Comparison of ENCODE assay signal across 10 mouse cellular contexts in the genomic region with DNA sequence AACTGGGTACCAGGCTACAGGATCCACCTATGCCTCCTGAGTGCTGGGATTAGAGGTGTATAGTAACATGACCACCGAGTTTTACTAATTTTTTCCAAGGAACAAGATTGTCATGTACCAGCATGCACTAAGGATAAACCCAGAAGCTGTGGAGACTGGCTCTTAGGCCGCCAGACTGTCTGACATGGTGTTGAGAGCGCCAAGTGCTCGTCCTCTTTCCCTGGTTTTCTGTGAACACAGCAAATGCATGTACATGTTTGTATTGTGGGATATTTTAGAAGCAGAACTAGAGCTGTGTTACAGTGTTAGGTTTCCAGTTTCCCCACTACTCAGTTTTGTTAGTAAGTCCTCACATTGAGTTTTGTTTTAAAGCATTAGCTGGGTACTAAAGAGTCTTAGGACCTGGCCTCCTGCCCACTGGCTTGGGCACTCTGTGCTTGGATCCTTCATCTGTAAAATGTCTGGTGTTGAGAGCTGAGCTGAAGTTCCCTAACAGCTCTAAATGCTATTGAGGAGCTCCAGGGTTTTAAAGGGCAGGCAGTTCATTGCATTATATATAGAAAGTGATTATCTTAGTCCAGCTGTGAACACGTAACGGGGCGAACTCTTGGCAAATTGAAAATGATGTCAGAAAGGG. TPM values are rescaled to one million over a fixed set of nuclear protein-coding genes. Genes with fewer than 3 reads are reported as not detected.
DNase-seq lines count a peak whose midpoint lies in the region; ATAC-seq and TF ChIP-seq lines count a peak whose summit lies in the region.
"Had no signal": no experiment of that assay in that cellular context is flagged by ENCODE, and none has a peak within 500 bp of the region (broad histone marks: within the 10 kb centered on the region; RNA-seq: fewer than 3 reads in every experiment).

No protein-coding gene starts in this region.

- no peaks in the 10 kb centered on the region for H3K36me3 ChIP-seq in hindbrain, postnatal 0 days (ENCODE audit: insufficient read depth, low read length)
- H3K36me3 ChIP-seq in hindbrain, embryonic 16.5 days (ENCODE audit: control insufficient read depth, insufficient read depth, low read length) = no peaks in the 10 kb centered on the region
- H3K36me3 ChIP-seq in embryonic facial prominence, embryonic 13.5 days = no peaks in the 10 kb centered on the region

- H3K27me3 ChIP-seq in hindbrain, postnatal 0 days (ENCODE audit: insufficient read depth, low read length) = no peaks in the 10 kb centered on the region
- H3K27me3 ChIP-seq in hindbrain, embryonic 16.5 days (replicated peaks; ENCODE audit: control insufficient read depth, insufficient read depth, low read length) = no peaks in the 10 kb centered on the region
- H3K27me3 ChIP-seq in embryonic facial prominence, embryonic 13.5 days = no peaks in the 10 kb centered on the region

- H3K4me3 ChIP-seq in hindbrain, postnatal 0 days (ENCODE audit: low read length) = no peak overlapping the region
- H3K4me3 ChIP-seq in hindbrain, embryonic 16.5 days (ENCODE audit: low read length) = no peak overlapping the region
- no peak overlapping the region for H3K4me3 ChIP-seq in embryonic facial prominence, embryonic 13.5 days

- H3K9ac ChIP-seq in hindbrain, postnatal 0 days (replicated peaks; ENCODE audit: low read length) = no peak overlapping the region
- H3K9ac ChIP-seq in hindbrain, embryonic 16.5 days (ENCODE audit: low read depth, low read length) = no peak overlapping the region
- no peak overlapping the region for H3K9ac ChIP-seq in embryonic facial prominence, embryonic 13.5 days

- no peak overlapping the region for H3K4me2 ChIP-seq in hindbrain, postnatal 0 days (ENCODE audit: low read depth, low read length)
- no peak overlapping the region for H3K4me2 ChIP-seq in hindbrain, embryonic 16.5 days (ENCODE audit: low read length)
- H3K4me2 ChIP-seq in embryonic facial prominence, embryonic 13.5 days = no peak overlapping the region

- DNase-seq in hindbrain, postnatal 0 days (ENCODE audit: low spot score) = peak; percentile 36
- DNase-seq in testis, postnatal 10 days (ENCODE audit: low spot score) = peak; percentile 55
- no peak for DNase-seq in testis, postnatal 14 days (ENCODE audit: low spot score)
- DNase-seq in embryo, embryonic 11 days = no peak
- no peak for DNase-seq in spleen, adult 12 weeks (ENCODE audit: low spot score)
- DNase-seq: lung, postnatal 4 days had no signal

- H3K9me3 ChIP-seq in hindbrain, postnatal 0 days (ENCODE audit: low read length) = no peaks in the 10 kb centered on the region
- no peaks in the 10 kb centered on the region for H3K9me3 ChIP-seq in hindbrain, embryonic 16.5 days (ENCODE audit: control insufficient read depth, low read length)
- H3K9me3 ChIP-seq in embryonic facial prominence, embryonic 13.5 days = no peaks in the 10 kb centered on the region
- H3K9me3 ChIP-seq: G1E had no signal

- 62% methylated on average over 7 of the region's 7 CpGs for WGBS in hindbrain, postnatal 0 days
- WGBS in hindbrain, embryonic 16.5 days = 74% methylated on average over 7 of the region's 7 CpGs
- 73% methylated on average over 7 of the region's 7 CpGs for WGBS in embryonic facial prominence, embryonic 13.5 days

- 0 out of 2 replicates have a peak overlapping the region, but pooled peaks have one; percentile 7 for H3K27ac ChIP-seq in hindbrain, postnatal 0 days
- no peak overlapping the region for H3K27ac ChIP-seq in hindbrain, embryonic 16.5 days (ENCODE audit: low read depth, low read length)
- 0 out of 2 replicates have a peak overlapping the region, but pooled peaks have one; percentile 2 for H3K27ac ChIP-seq in embryonic facial prominence, embryonic 13.5 days

- no peak for TF ChIP-seq CTCF in hindbrain, postnatal 0 days (IDR thresholded peaks at IDR 0.05; ENCODE audit: low read depth)

- ATAC-seq in hindbrain, postnatal 0 days = no peak
- no peak for ATAC-seq in hindbrain, embryonic 16.5 days
- ATAC-seq in embryonic facial prominence, embryonic 13.5 days (ENCODE audit: insufficient number of reproducible peaks, insufficient read depth, low FRiP score, low TSS enrichment, low read depth) = no peak
- ATAC-seq: intestine, postnatal 0 days had no signal

- no peaks in the 10 kb centered on the region for H3K4me1 ChIP-seq in hindbrain, postnatal 0 days (ENCODE audit: insufficient read depth, low read length)
- peaks cover 5% of the 10 kb centered on the region for H3K4me1 ChIP-seq in hindbrain, embryonic 16.5 days (ENCODE audit: control insufficient read depth, insufficient read depth, low read depth, low read length)
- peaks cover 14% of the 10 kb centered on the region for H3K4me1 ChIP-seq in embryonic facial prominence, embryonic 13.5 days

RNA-seq across cellular contexts. Expression of a gene that starts 19.2 kb away (rescaled TPM):
- 36.3 and 39.8 TPM in 2 replicates for total RNA-seq in hindbrain, postnatal 0 days (2014; rRNA removed)
- 15.4 and 15.8 TPM in 2 replicates for polyA plus RNA-seq in hindbrain, postnatal 0 days (2015; fragmentation: Nextera tagmentation; extraction: Ambion mirVana)
- polyA plus RNA-seq in hindbrain, embryonic 16.5 days (2015; fragmentation: Nextera tagmentation; extraction: Ambion mirVana) = 12.5 and 13.2 TPM in 2 replicates
- polyA plus RNA-seq in embryonic facial prominence, embryonic 13.5 days (2015; fragmentation: Nextera tagmentation; extraction: Ambion mirVana) = 13.1 and 13.7 TPM in 2 replicates

Comparison
In these comparisons a context has a peak if more than half of its experiments do, and no peak if none do; other contexts are left out.
1. DNase-seq: peak in hindbrain, postnatal 0 days (single experiment) and testis, postnatal 10 days (single experiment); none in testis, postnatal 14 days (single experiment), embryo, embryonic 11 days (single experiment) and spleen, adult 12 weeks (single experiment).